Mouse (Mus musculus) liver, adult 2 months (tissue): ENCODE results near the gene Gadd45gip1. TPM values are rescaled to one million over a fixed set of nuclear protein-coding genes. Genes with fewer than 3 reads are reported as not detected.

ENCODE experiments used
- DNase-seq: peaks from one replicate; pipeline ENCODE4 v3.0.0-alpha.2; 2011; ENCODE audit warnings: low read depth, low spot score; ENCODE audit errors: extremely low read depth
- H3K27ac ChIP-seq: fragments of 200-500 bp; replicated peaks from 2 replicates; pipeline ENCODE4 v1.5.1; 2012; ENCODE audit warnings: low read depth, mild to moderate bottlenecking, control low read depth, inconsistent platforms, low read length; ENCODE audit not compliant: insufficient read depth
- H3K27me3 ChIP-seq: fragments of 200-500 bp; 2 replicates; pipeline ENCODE4 v1.6.1; 2012; ENCODE audit warnings: mild to moderate bottlenecking, moderate library complexity, low read length, inconsistent platforms; ENCODE audit not compliant: control insufficient read depth, insufficient read depth
- H3K36me3 ChIP-seq: fragments of 200-500 bp; 2 replicates; pipeline ENCODE4 v1.6.1; 2012; ENCODE audit warnings: low read length, inconsistent platforms; ENCODE audit not compliant: control insufficient read depth, insufficient read depth
- H3K4me1 ChIP-seq: fragments of 200-500 bp; 2 replicates; pipeline ENCODE4 v1.6.1; 2011; ENCODE audit warnings: low read length; ENCODE audit not compliant: control insufficient read depth, insufficient read depth
- H3K4me3 ChIP-seq: fragments of 200-500 bp; 2 replicates; pipeline ENCODE4 v1.5.1; 2011; ENCODE audit warnings: low read depth, mild to moderate bottlenecking, control low read depth, low read length, moderate library complexity; ENCODE audit not compliant: insufficient read depth
- H3K79me2 ChIP-seq: fragments of 200-500 bp; 2 replicates; pipeline ENCODE4 v1.6.1; 2012; ENCODE audit warnings: inconsistent platforms, mild to moderate bottlenecking, low read length, moderate library complexity; ENCODE audit not compliant: control insufficient read depth, insufficient read depth
- H3K9ac ChIP-seq: fragments of 200-500 bp; 2 replicates; pipeline ENCODE4 v1.6.1; 2012; ENCODE audit warnings: low read depth, mild to moderate bottlenecking, control low read depth, inconsistent platforms, low read length
- CTCF ChIP-seq: fragments of 200-500 bp; IDR thresholded peaks from 2 replicates; pipeline ENCODE4 v1.5.1; 2011; ENCODE audit warnings: low read depth, low read length, control low read depth
- POLR2A ChIP-seq: fragments of 200-500 bp; IDR thresholded peaks from 2 replicates; pipeline ENCODE4 v1.6.1; 2011; ENCODE audit warnings: low read length, control low read depth; ENCODE audit not compliant: insufficient read depth; ENCODE audit errors: extremely low read depth
- WGBS: fragments of 180-500 bp; shearing (Covaris S2); methylation state at CpG from one replicate; pipeline ENCODE4 v1.1.7; 2018; 5-methylcytosine and 5-hydroxymethylcytosine counted together
- polyA plus RNA-seq: library from polyadenylated mRNA; depleted of rRNA; stranded (reverse); fragments of >200 nt; gene quantifications from 2 replicates; pipeline ENCODE4 v1.2.3, GENCODE M21; 2012
- total RNA-seq: library from RNA; depleted of rRNA; stranded (reverse); fragments of >200 nt; gene quantifications from 2 replicates; pipeline ENCODE4 v1.2.3, GENCODE M21; 2014

Gadd45gip1 gene
- total and polyA plus RNA-seq, 2 experiments, result 26.7 to 34.2 TPM

- Histone ChIP-seq H3K4me3 (no peak overlapping the region), H3K9ac (no peak overlapping the region), H3K4me1 (peaks cover 41% of the 10 kb centered on the region), H3K36me3 (no peaks in the 10 kb centered on the region), H3K27me3 (no peaks in the 10 kb centered on the region), H3K27ac (no peak overlapping the region), H3K79me2 (peaks cover 63% of the 10 kb centered on the region)
- no peak for DNase-seq
- 51% methylated on average over 48 of the region's 48 CpGs for WGBS
- TF ChIP-seq CTCF (no peak), POLR2A (no peak)
These were observed 46.4 kb upstream of the Gadd45gip1 start for GRCm38 (mm10) chr8:84784681-84785505.

GRCm38 (mm10) chr8:84785506-84785755 is 45.9 kb upstream of the Gadd45gip1 start:
- 79% methylated on average over 11 of the region's 11 CpGs for WGBS
- Histone ChIP-seq H3K4me1 (peaks cover 47% of the 10 kb centered on the region), H3K79me2 (peaks cover 68% of the 10 kb centered on the region), H3K27ac (no peak overlapping the region), H3K4me3 (no peak overlapping the region), H3K9ac (no peak overlapping the region), H3K27me3 (no peaks in the 10 kb centered on the region), H3K36me3 (no peaks in the 10 kb centered on the region)
- DNase-seq, result no peak
- TF ChIP-seq CTCF (no peak), POLR2A (no peak)

- H3K36me3 ChIP-seq, result no peaks in the 10 kb centered on the region
- peak; percentile 73 for DNase-seq
- peak overlapping the region; percentile 27 for H3K9ac ChIP-seq
- no peaks in the 10 kb centered on the region for H3K27me3 ChIP-seq
- TF ChIP-seq POLR2A (no peak), CTCF (no peak)
- 30% methylated on average over 38 of the region's 38 CpGs for WGBS
- H3K4me3 ChIP-seq, result no peak overlapping the region
- peaks cover 52% of the 10 kb centered on the region for H3K4me1 ChIP-seq
- peaks cover 73% of the 10 kb centered on the region for H3K79me2 ChIP-seq
- peak overlapping the region; percentile 93 for H3K27ac ChIP-seq
These were observed 45.3 kb upstream of the Gadd45gip1 start for GRCm38 (mm10) chr8:84785756-84786677.

- Histone ChIP-seq H3K27me3 (no peaks in the 10 kb centered on the region), H3K9ac (peak overlapping the region; percentile 32; the same call in 1 of the 2 replicates), H3K79me2 (peaks cover 71% of the 10 kb centered on the region), H3K4me1 (peaks cover 59% of the 10 kb centered on the region), H3K36me3 (no peaks in the 10 kb centered on the region), H3K27ac (peak overlapping the region; percentile 93), H3K4me3 (no peak overlapping the region)
- WGBS, result 42% methylated on average over 11 of the region's 11 CpGs
- no peak for TF ChIP-seq POLR2A
- TF ChIP-seq CTCF, result no peak
- peak; percentile 66 for DNase-seq
These were observed 44.4 kb upstream of the Gadd45gip1 start for GRCm38 (mm10) chr8:84786801-84787467.

- Histone ChIP-seq H3K27me3 (no peaks in the 10 kb centered on the region), H3K27ac (peak overlapping the region; percentile 93), H3K9ac (peak overlapping the region; percentile 64)
These were observed 43.6 kb upstream of the Gadd45gip1 start for GRCm38 (mm10) chr8:84787523-84788302.

More at GRCm38 (mm10) chr8:84787523-84788302, 43.6 kb upstream of the Gadd45gip1 start:
- Histone ChIP-seq H3K4me3 (no peak overlapping the region), H3K36me3 (no peaks in the 10 kb centered on the region), H3K79me2 (peaks cover 71% of the 10 kb centered on the region), H3K4me1 (peaks cover 67% of the 10 kb centered on the region)
- 71% methylated on average over 14 of the region's 14 CpGs for WGBS
- peak; percentile 75 for DNase-seq
- TF ChIP-seq POLR2A (no peak), CTCF (no peak)
